Mouse (Mus musculus) urinary bladder, postnatal 4 days (tissue): ENCODE measurements around the gene Ncapg.
"Not testable (repeated sequence)": the region's sequence is repeated elsewhere in the genome, so short reads cannot be mapped to it uniquely, and the experiment has no call there.

Experiments
- DNase-seq, 2 experiments: peaks; one replicate each; pipeline ENCODE4 v3.0.0; 2021 to 2022; ENCODE audit warnings: low spot score in 2 of 2

Gene Ncapg

GRCm38 (mm10) chr5:45669598-45670279 is at the start of gene Ncapg:
TSS of gene Ncapg (plus strand) at chr5:45669919.
- peak; percentile 98 to 100 for DNase-seq

DNA sequence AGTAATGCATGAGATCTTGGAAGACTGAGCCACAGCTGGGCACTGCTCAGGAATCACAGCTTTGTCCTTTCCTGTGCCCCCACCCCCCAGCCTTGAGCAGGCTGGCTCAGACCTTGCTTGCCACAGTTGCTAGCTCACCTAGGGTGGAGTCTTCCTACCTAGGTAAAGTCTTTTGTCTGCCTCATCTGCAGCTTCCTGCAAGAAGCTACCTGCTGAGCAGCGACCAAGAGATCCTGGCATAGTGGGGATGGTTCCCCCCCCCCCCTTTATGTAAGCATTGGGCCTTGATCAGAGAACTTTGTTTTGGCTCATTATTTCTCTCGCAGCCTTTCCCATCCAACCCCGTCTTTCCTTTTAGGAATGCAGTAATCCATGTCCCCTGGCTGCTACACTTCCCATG is 48.2 kb upstream of the Ncapg start:
- DNase-seq, result no peak

DNA sequence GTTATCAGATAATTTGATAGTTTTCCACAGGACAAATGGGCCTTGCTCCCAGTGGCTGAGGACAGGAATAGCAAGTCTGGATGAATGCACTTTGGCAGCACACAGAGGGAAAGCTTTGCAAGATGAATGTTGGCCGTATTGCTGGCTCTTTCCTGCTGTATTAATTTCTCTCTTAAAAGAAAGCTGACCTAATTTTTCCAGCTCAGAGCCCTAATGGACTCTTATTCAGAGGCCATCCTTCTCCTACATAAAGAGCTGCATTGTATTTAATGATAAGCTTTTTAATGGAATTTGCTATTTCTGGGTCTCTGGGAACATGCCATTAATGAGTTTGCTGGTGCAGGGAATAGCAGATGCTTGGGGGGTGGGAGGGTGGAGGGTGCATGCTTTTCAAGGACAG is 41.9 kb upstream of the Ncapg start:
- no peak for DNase-seq

- DNase-seq, result no peak
Measured at GRCm38 (mm10) chr5:45629470-45629869, 40.2 kb upstream of the Ncapg start.

DNA sequence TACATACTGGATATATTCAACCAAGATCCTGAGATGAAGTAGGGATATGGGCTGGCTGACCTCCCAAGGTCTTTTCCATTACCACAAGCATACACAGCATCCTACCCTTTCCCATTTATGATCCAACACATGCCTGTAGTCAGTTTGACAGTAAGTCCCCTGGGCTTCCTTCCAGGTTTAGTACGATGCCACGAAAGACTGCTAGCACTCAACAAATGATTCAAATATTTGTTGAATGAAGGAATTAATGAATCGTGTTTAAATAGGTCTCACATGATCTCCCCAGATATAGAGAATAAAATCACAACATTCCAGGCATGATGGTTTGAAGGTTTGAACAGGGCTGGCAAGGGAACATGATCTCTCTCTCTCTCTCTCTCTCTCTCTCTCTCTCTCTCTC is 31.3 kb upstream of the Ncapg start:
- no peak for DNase-seq

DNA sequence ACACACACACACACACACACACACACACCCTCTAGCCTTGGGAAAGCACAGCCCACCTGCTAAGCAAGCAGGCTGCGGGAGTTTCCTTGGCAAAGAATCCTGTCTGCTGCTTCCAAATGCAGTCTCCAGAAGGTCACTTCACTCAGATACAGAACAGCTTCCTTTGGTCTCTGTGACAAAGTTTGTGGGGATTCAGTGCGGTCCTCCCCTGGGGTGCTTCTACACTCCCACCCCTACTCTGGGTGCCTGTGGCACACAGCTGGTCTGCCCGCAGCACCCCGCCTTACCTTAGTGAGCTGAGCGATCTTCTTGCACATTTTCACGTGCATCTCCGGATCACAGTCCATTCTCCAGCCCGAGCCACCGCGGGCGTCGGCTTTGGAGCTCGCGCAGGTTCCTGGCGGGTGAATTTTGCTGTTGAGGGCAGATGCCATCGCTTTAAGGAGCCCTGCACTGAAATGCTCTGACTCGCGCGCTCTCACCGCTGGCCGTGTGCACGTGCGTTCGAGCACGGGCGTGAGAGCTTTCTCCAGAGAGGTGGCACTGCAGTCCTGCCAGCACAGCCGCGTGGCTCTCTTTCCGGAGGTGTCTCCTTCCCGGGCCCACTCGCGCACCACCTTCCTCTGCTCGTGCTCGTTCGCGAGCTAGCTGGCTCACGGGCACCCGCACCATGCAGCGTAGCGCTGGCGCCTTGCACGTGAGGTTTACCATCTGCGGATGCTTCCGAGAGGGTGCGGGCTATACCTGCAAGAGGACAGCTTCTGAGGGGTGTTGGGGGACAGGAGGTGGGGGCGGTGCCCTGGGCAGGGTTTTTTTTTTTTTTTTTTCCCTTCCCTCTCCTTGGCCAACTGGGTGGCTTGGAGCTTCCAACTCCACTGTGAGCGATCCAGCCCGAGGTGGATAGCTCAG is 30.7 kb upstream of the Ncapg start, which contains the start of gene Fam184b:
Fam184b (minus strand) TSS at position 809 of the 909 bp plus-strand sequence.
- DNase-seq, result peak in 1 of 2 experiments; percentile 61

GRCm38 (mm10) chr5:45639715-45640092 is 30.0 kb upstream of the Ncapg start:
- no peak for DNase-seq

- DNase-seq, result no peak
Measured at GRCm38 (mm10) chr5:45651026-45651703, 18.6 kb upstream of the Ncapg start.

GRCm38 (mm10) chr5:45658406-45658805 is 11.3 kb upstream of the Ncapg start:
- not testable (repeated sequence) for DNase-seq

DNA sequence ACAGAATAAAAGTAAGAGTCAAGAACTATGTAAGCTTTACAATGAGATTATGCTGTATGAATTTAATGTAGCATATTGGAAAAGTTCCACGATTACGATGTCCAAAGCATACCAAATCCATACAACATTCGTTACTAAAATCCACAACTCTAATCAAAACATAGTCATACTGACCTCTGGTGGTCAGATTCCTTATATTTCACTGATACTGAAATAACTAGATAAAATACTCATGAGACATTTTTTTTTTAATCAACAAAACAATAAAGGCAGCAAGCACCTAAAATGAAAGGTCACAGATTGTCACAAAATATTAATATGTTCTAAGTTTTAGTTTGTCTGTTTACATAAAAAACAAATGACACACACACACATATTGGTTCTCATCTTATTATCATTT is 1.4 kb upstream of the Ncapg start:
- DNase-seq, result no peak

- DNase-seq, result no peak
Measured at GRCm38 (mm10) chr5:45668831-45669230, 888 bp upstream of the Ncapg start.

- no peak for DNase-seq
Measured at GRCm38 (mm10) chr5:45669234-45669597, 503 bp upstream of the Ncapg start.

DNA sequence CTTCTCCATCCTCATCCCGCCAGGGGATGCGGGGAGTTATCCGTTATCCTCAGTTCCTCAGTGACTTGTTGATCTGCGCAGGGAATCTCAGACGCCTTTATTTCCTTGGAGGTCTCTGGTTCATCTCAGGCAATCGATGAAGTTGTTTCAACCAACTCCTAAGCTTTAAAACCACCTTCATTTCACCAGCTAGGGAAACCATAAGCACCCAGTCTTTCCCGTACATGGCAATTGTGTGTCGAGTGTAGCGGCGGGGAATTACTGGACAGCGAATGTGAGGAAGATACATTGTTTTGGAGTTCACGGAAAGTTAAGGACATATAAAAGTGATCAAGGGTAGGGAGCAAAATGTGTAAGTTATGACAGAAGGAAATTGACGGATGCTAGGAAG is 556 bp downstream of the Ncapg start:
- no peak for DNase-seq

- no peak for DNase-seq
Measured at GRCm38 (mm10) chr5:45670894-45671494, 1.3 kb downstream of the Ncapg start.

DNA sequence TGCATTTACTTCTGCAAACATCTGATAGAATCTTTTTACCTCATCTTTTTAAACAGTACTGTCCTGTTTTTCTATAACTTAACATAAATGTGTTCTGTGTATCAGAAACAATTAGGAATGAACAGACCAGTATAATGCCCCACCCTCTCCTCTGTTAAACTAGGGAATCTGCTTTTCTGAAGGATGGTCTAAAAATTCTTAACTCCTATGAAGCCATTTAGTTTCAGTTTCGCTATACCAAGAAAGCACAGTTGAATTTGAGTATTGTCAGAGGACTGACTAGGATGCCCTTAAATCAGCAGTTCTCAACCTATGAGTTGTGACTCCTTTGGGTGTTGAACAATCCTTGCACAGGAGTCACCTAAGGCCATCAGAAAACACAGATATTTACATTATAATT is 5.3 kb downstream of the Ncapg start:
- DNase-seq, result no peak

DNA sequence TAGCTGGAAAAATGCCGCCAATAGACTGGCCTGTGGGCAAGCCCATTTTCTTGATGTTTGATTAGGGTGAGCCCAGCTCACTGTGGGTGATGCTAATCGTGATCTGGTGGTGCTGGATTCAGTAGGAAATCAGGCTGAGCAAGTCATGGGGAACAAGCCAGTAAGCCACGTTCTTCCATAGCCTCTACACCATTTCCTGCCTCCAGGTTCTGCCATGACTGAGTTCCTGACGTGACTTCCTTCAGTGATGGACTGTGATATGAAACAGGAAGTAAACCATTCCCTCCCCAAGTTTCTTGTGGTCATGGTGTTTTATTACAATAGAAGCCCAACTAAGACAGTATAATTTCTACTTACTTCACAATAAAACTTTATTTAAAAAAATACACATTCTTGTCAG is 7.9 kb downstream of the Ncapg start:
- DNase-seq, result no peak

GRCm38 (mm10) chr5:45679955-45680354 is 10.2 kb downstream of the Ncapg start:
- no peak for DNase-seq

DNA sequence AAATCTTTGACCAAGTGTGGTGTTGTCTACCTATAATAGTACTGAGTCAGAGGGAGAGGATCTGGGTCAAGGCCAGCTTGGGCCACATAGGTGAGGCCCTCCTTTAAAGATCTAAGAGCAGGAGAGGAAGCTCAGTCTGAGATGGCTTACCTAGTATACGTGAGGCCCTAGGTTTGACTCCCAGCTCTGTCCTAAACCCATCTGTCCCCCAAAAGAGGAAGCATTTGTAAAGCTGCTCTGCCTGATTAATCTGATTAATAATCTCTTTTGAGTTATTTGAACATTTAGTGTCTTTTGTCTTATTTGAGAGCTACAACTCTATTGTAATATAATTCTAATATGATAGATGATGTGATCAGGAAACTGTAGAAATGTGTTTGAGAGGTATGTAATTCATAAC is 13.7 kb downstream of the Ncapg start:
- no peak for DNase-seq

DNA sequence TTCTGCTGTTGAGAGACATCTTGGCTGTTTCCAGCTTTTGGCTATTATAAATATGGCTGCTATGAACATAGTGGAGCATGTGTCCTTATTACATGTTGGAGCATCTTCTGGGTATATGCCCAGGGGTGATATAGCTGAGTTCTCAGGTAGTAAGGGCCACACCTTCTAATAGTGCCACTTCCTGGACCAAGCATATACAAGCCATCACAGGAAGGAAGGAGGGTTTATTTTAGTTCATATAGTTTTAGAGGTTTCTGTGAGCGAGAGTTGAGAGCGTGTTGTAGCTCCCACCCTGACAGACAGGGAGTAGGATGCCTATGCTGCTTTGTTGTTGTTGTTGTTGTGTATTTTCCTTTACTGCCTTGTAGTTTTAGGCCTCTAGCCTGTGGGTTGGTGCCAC is 15.5 kb downstream of the Ncapg start:
- DNase-seq, result no peak

DNA sequence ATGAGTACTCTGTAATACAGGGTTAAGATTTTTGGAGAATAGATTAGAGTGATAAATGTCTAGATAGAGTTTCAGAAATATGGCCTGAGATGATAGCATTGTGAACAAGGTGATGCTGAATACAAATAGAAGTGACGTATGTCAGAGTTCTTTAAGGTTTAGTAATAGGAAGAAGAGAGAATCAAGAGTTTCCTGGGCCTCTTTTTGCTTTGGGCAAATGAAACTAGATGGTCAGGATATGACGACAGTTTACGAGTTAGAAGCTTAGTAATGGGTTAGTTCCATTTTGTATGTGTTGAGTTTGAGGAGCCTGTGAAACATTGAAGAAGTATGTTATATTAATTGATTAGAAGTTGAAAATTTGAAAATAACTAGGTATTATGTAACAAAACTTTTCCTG is 16.5 kb downstream of the Ncapg start:
- DNase-seq, result no peak

DNA sequence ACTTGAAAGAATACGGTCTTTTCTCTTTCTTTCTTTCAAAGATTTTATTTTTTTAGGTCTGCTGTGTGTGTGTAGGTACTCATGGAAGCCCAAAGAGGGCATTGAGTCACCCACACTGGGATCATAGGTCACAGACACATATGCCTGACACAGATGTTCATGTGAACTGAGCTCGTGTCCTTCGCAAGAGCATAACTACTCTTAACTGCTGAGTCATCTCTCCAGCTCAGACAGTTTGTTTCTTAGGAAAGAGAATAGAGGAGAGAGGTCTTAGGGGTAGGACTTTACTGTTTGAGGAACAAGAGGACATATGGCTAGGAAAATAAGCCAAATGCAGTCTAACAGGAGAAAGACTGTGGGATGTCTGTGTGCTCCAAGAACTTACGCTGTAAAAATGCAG is 19.4 kb downstream of the Ncapg start:
- DNase-seq, result no peak

GRCm38 (mm10) chr5:45690802-45691201 is 21.1 kb downstream of the Ncapg start:
- no peak for DNase-seq
